Mouse (Mus musculus) heart, adult 11 months (tissue): ENCODE measurements around the gene Hltf.
A peak's percentile ranks its signal among the peaks of the same experiment; 100 is the strongest.
"Not testable (repeated sequence)": the region's sequence is repeated elsewhere in the genome, so short reads cannot be mapped to it uniquely, and the experiment has no call there.

Experiments
- DNase-seq: peaks from one replicate; pipeline ENCODE4 v3.0.0; 2022

The Hltf gene

GRCm38 (mm10) chr3:20104776-20105175 lies 47.2 kb downstream of the Hltf start:
- DNase-seq = no peak

- DNase-seq = no peak
Measured at GRCm38 (mm10) chr3:20108881-20109280, 51.3 kb downstream of the Hltf start.

GRCm38 (mm10) chr3:20111913-20112312 lies 54.3 kb downstream of the Hltf start:
- DNase-seq = peak; percentile 51

- peak; percentile 64 for DNase-seq
Measured at GRCm38 (mm10) chr3:20119044-20119591, 61.5 kb downstream of the Hltf start.

GRCm38 (mm10) chr3:20119686-20120244 lies 62.2 kb downstream of the Hltf start:
- DNase-seq = peak; percentile 79

GRCm38 (mm10) chr3:20121582-20121981 lies 64.0 kb downstream of the Hltf start:
- not testable (repeated sequence) for DNase-seq

GRCm38 (mm10) chr3:20125604-20126003 lies 68.0 kb downstream of the Hltf start:
- peak; percentile 16 for DNase-seq

- DNase-seq = peak; percentile 16
Measured at GRCm38 (mm10) chr3:20127047-20127595, 69.5 kb downstream of the Hltf start.

GRCm38 (mm10) chr3:20129491-20129890 lies 71.9 kb downstream of the Hltf start:
- peak; percentile 52 for DNase-seq

GRCm38 (mm10) chr3:20130456-20131349 lies 73.1 kb downstream of the Hltf start:
- peak; percentile 95 for DNase-seq

- DNase-seq = peak; percentile 74
Measured at GRCm38 (mm10) chr3:20131350-20131720, 73.7 kb downstream of the Hltf start.

GRCm38 (mm10) chr3:20132731-20133130 lies 75.1 kb downstream of the Hltf start:
- DNase-seq = peak; percentile 91

- DNase-seq = peak; percentile 13
Measured at GRCm38 (mm10) chr3:20133745-20134144, 76.1 kb downstream of the Hltf start.

- peak; percentile 86 for DNase-seq
Measured at GRCm38 (mm10) chr3:20134545-20134944, 76.9 kb downstream of the Hltf start.

- peak; percentile 75 for DNase-seq
Measured at GRCm38 (mm10) chr3:20136868-20137581, 79.4 kb downstream of the Hltf start.

GRCm38 (mm10) chr3:20141240-20141639 lies 83.6 kb downstream of the Hltf start:
- DNase-seq = peak; percentile 11

GRCm38 (mm10) chr3:20141679-20142078 lies 84.1 kb downstream of the Hltf start:
- peak; percentile 77 for DNase-seq

GRCm38 (mm10) chr3:20142101-20142500 lies 84.5 kb downstream of the Hltf start:
- peak; percentile 12 for DNase-seq

- peak; percentile 35 for DNase-seq
Measured at GRCm38 (mm10) chr3:20142576-20142975, 85.0 kb downstream of the Hltf start.

GRCm38 (mm10) chr3:20143726-20144125 lies 86.1 kb downstream of the Hltf start:
- peak; percentile 66 for DNase-seq

- peak; percentile 50 for DNase-seq
Measured at GRCm38 (mm10) chr3:20144401-20144800, 86.8 kb downstream of the Hltf start.

GRCm38 (mm10) chr3:20145696-20146113 lies 88.1 kb downstream of the Hltf start:
- peak; percentile 58 for DNase-seq

- DNase-seq = peak; percentile 66
Measured at GRCm38 (mm10) chr3:20146884-20147395, 89.3 kb downstream of the Hltf start.
